Mouse (Mus musculus) fibroblast of lung, adult 2 months (primary cell): ENCODE measurements around the gene Denr.

Experiments
- DNase-seq: peaks from one replicate; pipeline ENCODE4 v3.0.0-alpha.2; 2011; ENCODE audit warnings: low read depth

Denr gene

GRCm38 (mm10) chr5:123972453-123972852 is 65.5 kb downstream of the Denr start:
- DNase-seq = no peak

GRCm38 (mm10) chr5:123973299-123974178 is 66.6 kb downstream of the Denr start, which contains the start of gene Hip1r:
Gene Hip1r, plus strand, starts transcription at chr5:123973628.
- DNase-seq = no peak

GRCm38 (mm10) chr5:123974179-123974485 is 67.2 kb downstream of the Denr start:
- no peak for DNase-seq

GRCm38 (mm10) chr5:123974616-123975111 is 67.7 kb downstream of the Denr start:
- DNase-seq = no peak

- DNase-seq = no peak
These were observed 68.7 kb downstream of the Denr start for GRCm38 (mm10) chr5:123975668-123976180.

GRCm38 (mm10) chr5:123977231-123977630 is 70.3 kb downstream of the Denr start:
- no peak for DNase-seq

- DNase-seq = no peak
These were observed 71.2 kb downstream of the Denr start for GRCm38 (mm10) chr5:123978131-123978530.
